Mouse (Mus musculus): Measurements from ENCODE around the gene Arhgef38.

GRCm38 (mm10) chr3:133244027-133244426, 9.3 kb upstream of the Arhgef38 start:
- TF ChIP-seq POLR2A (IDR thresholded peaks at IDR 0.05; ENCODE audit: insufficient read depth, low read length): no peak
- TF ChIP-seq CTCF (IDR thresholded peaks at IDR 0.05; ENCODE audit: low read depth, low read length): no peak
- TF ChIP-seq EP300 (IDR thresholded peaks at IDR 0.05; ENCODE audit: insufficient read depth, low read depth, low read length): no peak

All from ES-Bruce4 (cell line).